Mouse (Mus musculus) liver, postnatal 0 days (tissue): ENCODE measurements around the gene Gm20388. TPM values are rescaled to one million over a fixed set of nuclear protein-coding genes. Genes with fewer than 3 reads are reported as not detected.

Experiments
- ATAC-seq: fragments of 200-750 bp; cut with Nextera tagmentation; 2 replicates; pipeline ENCODE4 v1.8.0; 2017; ENCODE audit warnings: mild to moderate bottlenecking, moderate library complexity
- DNase-seq: peaks from one replicate; pipeline ENCODE4 v3.0.0-alpha.2; 2016
- H3K27ac ChIP-seq: fragments of 300-500 bp; sonication (generic); 2 replicates; pipeline ENCODE4 v1.5.1; 2014; ENCODE audit warnings: antibody characterized with exemption, moderate library complexity, mild to moderate bottlenecking, low read depth
- H3K27me3 ChIP-seq: fragments of 300-500 bp; sonication (generic); 2 replicates; pipeline ENCODE4 v1.6.1; 2014; ENCODE audit warnings: low read length, control low read depth, mixed read lengths; ENCODE audit not compliant: insufficient read depth
- H3K36me3 ChIP-seq: fragments of 300-500 bp; sonication (generic); replicated peaks from 2 replicates; pipeline ENCODE4 v1.6.1; 2014; ENCODE audit warnings: mild to moderate bottlenecking, control low read depth, low read length, moderate library complexity, mixed read lengths; ENCODE audit not compliant: insufficient read depth
- H3K4me1 ChIP-seq: fragments of 300-500 bp; sonication (generic); 2 replicates; pipeline ENCODE4 v1.6.1; 2014; ENCODE audit warnings: antibody characterized with exemption, mild to moderate bottlenecking, control low read depth; ENCODE audit not compliant: insufficient read depth
- H3K4me2 ChIP-seq: fragments of 300-500 bp; sonication (generic); 2 replicates; pipeline ENCODE4 v1.6.1; 2014; ENCODE audit warnings: low read depth, mild to moderate bottlenecking, low read length, moderate library complexity, mixed read lengths
- H3K4me3 ChIP-seq: fragments of 300-500 bp; sonication (generic); 2 replicates; pipeline ENCODE4 v1.5.1; 2014; ENCODE audit warnings: low read depth, low read length
- H3K9ac ChIP-seq: fragments of 300-500 bp; sonication (generic); replicated peaks from 2 replicates; pipeline ENCODE4 v1.6.1; 2014; ENCODE audit warnings: mild to moderate bottlenecking, moderate library complexity
- H3K9me3 ChIP-seq: fragments of 300-500 bp; sonication (generic); 2 replicates; pipeline ENCODE4 v1.6.1; 2016; ENCODE audit warnings: mild to moderate bottlenecking, control low read depth, low read length, mixed read lengths
- CTCF ChIP-seq: sonication (generic); IDR thresholded peaks from 2 replicates; pipeline ENCODE4 v1.5.1; 2016; ENCODE audit warnings: antibody characterized with exemption, low read depth
- EP300 ChIP-seq: IDR thresholded peaks from 2 replicates; pipeline ENCODE4 v1.6.1; 2016; ENCODE audit warnings: antibody characterized with exemption, low read depth, mild to moderate bottlenecking
- WGBS: fragments of 180-500 bp; shearing (Covaris S2); extraction: QIAGEN DNeasy Blood & Tissue Kit; methylation state at CpG from one replicate; pipeline ENCODE4 v1.1.7; 2014; ENCODE audit not compliant: insufficient replicate concordance; 5-methylcytosine and 5-hydroxymethylcytosine counted together
- polyA plus RNA-seq: library from polyadenylated mRNA; unstranded; fragments of >200 nt; fragmentation: Nextera tagmentation; extraction: Ambion mirVana; gene quantifications from 2 replicates; pipeline ENCODE4 v1.2.1, GENCODE M21; 2015

Gene Gm20388
- polyA plus RNA-seq, 1 experiment from 2014 or later, result not detected

DNA sequence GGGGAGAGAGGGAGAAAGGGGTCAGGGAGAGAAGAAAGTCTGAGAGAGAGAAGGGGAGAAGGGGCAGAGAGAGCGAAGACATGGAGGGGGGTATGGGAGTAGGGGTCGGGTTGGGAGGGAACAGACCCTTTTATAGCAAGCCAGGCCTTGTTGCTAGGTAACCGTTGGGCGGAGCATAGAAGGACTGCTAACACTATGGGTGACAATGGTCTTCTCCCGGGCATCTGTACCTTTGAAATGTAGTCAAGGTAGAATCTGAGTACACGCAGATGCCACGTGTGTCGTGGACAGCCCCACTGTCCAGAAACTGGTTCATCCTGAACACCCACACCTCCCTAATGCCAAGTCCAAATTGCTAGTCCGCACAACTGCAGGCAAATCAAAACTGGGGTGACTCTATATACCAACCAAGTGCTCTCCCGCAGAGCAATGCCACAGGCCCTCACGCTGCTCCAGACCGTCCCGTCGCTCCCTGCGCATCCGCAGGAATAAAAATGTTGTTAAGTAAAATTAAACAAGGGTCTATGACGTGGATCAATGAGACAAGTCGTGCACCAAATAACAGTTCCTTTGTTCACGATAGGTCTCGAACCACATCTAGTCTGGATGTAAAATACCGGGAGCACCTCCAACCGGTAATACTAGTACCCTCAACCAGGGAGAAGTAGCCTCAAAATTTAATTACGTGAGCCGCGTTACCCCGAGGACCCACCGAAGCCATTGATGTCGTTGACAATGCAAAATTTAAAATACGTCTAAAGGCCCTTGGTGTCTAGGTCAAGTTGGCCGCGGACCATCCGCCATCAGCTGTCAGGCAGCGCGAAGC, 3566.5 kb downstream of the Gm20388 start:
- peak; percentile 37 for DNase-seq

DNA sequence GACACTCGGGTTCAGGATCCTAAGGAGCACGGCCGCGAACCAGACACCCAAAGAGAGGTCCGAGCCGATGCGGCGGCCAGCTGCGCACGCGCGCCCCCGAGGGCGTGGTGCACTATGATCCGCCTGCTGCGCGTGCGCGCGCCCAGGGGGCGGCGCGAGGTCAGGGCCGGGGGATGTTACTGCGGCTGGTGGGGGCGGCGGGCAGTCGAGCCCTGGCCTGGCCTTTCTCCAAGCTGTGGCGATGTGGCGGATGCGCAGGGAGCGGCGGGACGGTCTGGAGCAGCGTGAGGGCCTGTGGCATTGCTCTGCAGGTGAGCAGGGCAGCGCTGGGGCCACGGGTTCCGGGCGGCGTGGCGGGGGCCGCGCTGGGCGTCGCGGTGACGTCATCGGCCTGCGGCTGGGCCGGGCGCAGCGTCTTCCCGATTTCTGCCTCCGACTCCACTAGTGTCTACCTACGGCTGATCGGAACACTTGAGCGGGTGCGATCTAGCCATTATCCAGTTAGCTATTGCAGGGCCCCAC, 3567.2 kb downstream of the Gm20388 start, which contains the start of gene Afg3l1:
Gene Afg3l1 (plus strand): TSS at position 167 of the 522 bp plus-strand sequence.
- under 1% methylated on average over 58 of the region's 58 CpGs for WGBS
- Histone ChIP-seq H3K4me3 (peak within 1 kb of the TSS; percentile 97), H3K27me3 (no peaks in the 10 kb centered on the region), H3K9ac (peak within 1 kb of the TSS; percentile 84), H3K4me2 (peak within 1 kb of the TSS; percentile 95), H3K4me1 (peaks cover 21% of the 10 kb centered on the region), H3K9me3 (no peaks in the 10 kb centered on the region), H3K27ac (peak within 1 kb of the TSS; percentile 95), H3K36me3 (peaks cover 14% of the 10 kb centered on the region; the same call in 1 of the 2 replicates)
- peak; percentile 94 for DNase-seq
- no peak for TF ChIP-seq CTCF
- TF ChIP-seq EP300, result no peak
- ATAC-seq, result peak; percentile 92

More for the DNA sequence above, 3566.5 kb downstream of the Gm20388 start:
- no peaks in the 10 kb centered on the region for H3K27me3 ChIP-seq
- WGBS, result 10% methylated on average over 34 of the region's 34 CpGs
- H3K4me2 ChIP-seq, result peak overlapping the region; percentile 95
- peak overlapping the region; percentile 95 for H3K27ac ChIP-seq
- H3K9ac ChIP-seq, result peak overlapping the region; percentile 84
- TF ChIP-seq EP300 (no peak), CTCF (no peak)
- peaks cover 21% of the 10 kb centered on the region for H3K4me1 ChIP-seq
- ATAC-seq, result peak; percentile 16
- H3K4me3 ChIP-seq, result peak overlapping the region; percentile 97
- no peaks in the 10 kb centered on the region for H3K9me3 ChIP-seq
- peaks cover 12% of the 10 kb centered on the region; the same call in 1 of the 2 replicates for H3K36me3 ChIP-seq

DNA sequence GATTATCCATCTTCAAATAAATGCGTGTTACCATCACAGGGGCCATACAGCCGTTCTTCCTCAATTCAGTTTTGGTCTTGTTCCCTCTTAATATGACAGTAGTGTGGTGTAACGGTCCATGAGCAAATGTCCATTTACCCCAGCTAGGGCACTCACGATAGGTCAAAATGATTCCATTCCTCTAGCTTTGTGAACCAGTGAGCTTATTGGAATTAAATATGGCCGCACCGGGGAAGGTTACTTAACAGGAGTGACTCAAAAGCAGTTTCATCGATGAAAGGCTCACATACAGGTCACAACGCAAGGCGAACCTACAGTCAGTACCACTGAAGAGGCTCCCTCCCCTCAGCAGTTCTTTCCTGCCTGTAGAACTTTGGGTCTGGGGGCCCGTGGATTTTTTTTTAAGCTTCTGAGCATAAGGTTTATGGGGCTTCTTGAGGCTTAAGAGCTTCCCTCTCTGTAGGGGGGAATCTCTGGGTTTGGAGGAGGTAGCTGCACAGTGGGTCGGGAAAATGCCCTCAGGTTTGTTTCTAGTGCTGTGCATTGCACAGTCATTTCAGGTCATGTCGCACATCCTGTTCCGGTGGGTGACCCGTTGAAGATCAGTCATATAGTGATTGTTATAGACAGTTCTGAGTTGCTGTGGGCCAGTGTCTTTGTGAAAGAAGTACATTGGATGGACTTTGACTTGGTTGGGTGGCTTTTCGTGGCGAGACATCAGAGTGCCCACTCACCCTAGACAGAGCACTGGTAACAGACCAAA, 3568.0 kb downstream of the Gm20388 start:
- H3K9ac ChIP-seq, result peak overlapping the region; percentile 84
- ATAC-seq, result peak; percentile 13
- WGBS, result 29% methylated on average over 16 of the region's 16 CpGs
- no peaks in the 10 kb centered on the region for H3K27me3 ChIP-seq
- peak overlapping the region; percentile 95 for H3K27ac ChIP-seq
- peak overlapping the region; percentile 97 for H3K4me3 ChIP-seq
- TF ChIP-seq CTCF (no peak), EP300 (no peak)
- H3K4me1 ChIP-seq, result peaks cover 21% of the 10 kb centered on the region
- H3K36me3 ChIP-seq, result peaks cover 15% of the 10 kb centered on the region; the same call in 1 of the 2 replicates
- peak; percentile 39 for DNase-seq
- no peaks in the 10 kb centered on the region for H3K9me3 ChIP-seq
- H3K4me2 ChIP-seq, result peak overlapping the region; percentile 95

DNA sequence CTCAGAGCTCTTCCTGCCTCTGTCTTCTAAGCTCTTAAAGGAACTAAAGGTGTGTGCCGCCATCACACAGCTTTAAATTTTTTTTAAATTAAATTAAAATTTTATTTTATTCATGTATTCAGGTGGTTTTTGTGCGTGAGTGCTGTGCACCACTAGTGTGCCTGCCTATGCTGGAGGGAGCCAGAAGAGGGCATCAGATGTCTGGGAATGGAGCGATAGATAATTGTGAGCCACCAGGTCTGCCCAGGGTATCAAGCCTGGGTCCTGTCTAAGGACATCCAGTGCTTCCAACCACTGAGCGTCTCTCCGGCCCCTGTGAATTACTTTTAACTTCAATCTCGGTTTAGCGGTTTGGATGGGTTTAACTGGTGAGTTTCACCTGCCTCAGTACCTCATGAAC, 3572.0 kb downstream of the Gm20388 start:
- no peak overlapping the region for H3K4me3 ChIP-seq
- no peak for ATAC-seq
- H3K36me3 ChIP-seq, result peaks cover 40% of the 10 kb centered on the region
- no peaks in the 10 kb centered on the region for H3K27me3 ChIP-seq
- H3K4me2 ChIP-seq, result no peak overlapping the region
- WGBS, result 87% methylated on average over 7 of the region's 7 CpGs
- DNase-seq, result no peak
- H3K27ac ChIP-seq, result no peak overlapping the region
- H3K9ac ChIP-seq, result no peak overlapping the region
- H3K4me1 ChIP-seq, result peaks cover 9% of the 10 kb centered on the region
- TF ChIP-seq EP300 (no peak), CTCF (peak; percentile 41)
- H3K9me3 ChIP-seq, result no peaks in the 10 kb centered on the region

DNA sequence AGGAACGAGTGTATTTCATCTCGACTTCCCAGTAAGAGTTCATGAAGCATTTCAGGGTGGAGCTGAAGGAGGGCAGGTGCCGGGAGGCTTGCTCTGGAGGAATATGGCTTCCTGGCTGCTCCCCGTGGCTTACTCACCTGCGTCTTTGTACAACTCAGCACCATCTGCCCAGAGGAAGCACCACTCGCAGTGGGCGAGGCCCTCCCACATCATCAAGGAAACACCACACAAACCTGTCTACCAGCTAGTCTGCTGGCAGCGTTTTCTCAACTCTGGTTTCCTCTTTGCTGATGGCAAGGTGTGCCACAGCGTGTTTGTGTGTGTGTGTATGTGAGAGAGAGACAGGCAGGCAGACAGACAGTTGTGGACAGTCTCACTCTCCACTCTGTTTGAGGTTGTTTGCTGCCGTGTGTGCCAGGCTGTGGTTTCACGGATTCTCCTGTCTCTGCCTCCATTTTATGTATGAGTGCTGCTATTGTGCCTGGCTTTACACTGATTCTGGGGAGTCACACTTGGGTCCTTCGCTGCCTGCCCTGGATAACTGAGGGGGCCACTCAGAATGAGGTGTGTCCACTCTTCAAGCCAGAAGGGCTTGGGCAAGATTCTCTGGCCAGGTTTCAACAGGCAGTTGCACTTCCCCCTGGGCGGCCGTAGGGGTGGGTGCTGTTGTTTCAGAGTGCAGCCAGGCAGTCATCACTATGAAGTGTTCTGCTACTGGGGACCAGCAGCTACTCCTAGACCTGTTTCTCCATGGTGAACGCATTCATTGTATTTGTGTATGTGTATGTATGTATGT, 3580.8 kb downstream of the Gm20388 start:
- DNase-seq (no peak), ATAC-seq (no peak)
- Histone ChIP-seq H3K4me3 (no peak overlapping the region), H3K4me1 (no peaks in the 10 kb centered on the region), H3K27me3 (no peaks in the 10 kb centered on the region), H3K9ac (no peak overlapping the region), H3K36me3 (peaks cover 86% of the 10 kb centered on the region), H3K9me3 (no peaks in the 10 kb centered on the region), H3K27ac (0 out of 2 replicates have a peak overlapping the region, but pooled peaks have one; percentile 22), H3K4me2 (no peak overlapping the region)
- WGBS, result 77% methylated on average over 15 of the region's 15 CpGs
- TF ChIP-seq CTCF (no peak), EP300 (no peak)
